Comparison of ENCODE assay signal across 29 mouse cellular contexts in genomic region chr14:99304387-99304786, GRCm38 (mm10). TPM values are rescaled to one million over a fixed set of nuclear protein-coding genes. Genes with fewer than 3 reads are reported as not detected.
DNase-seq lines count a peak whose midpoint lies in the region; ATAC-seq lines count a peak whose summit lies in the region.
"Had no signal": no experiment of that assay in that cellular context is flagged by ENCODE, and none has a peak within 500 bp of the region (broad histone marks: within the 10 kb centered on the region; RNA-seq: fewer than 3 reads in every experiment).

No protein-coding gene starts in this region.

- no peak overlapping the region for H3K4me2 ChIP-seq in lung, embryonic 16.5 days (ENCODE audit: low read depth, low read length)
- H3K4me2 ChIP-seq in embryonic facial prominence, embryonic 15.5 days (replicated peaks): no peak overlapping the region
- peak overlapping the region; percentile 5; the same call in 1 of the 2 replicates for H3K4me2 ChIP-seq in intestine, embryonic 16.5 days (ENCODE audit: low read depth, low read length)
- 0 out of 2 replicates have a peak overlapping the region, but pooled peaks have one; percentile 33 for H3K4me2 ChIP-seq in stomach, embryonic 14.5 days (replicated peaks; ENCODE audit: low read depth, low read length)
- H3K4me2 ChIP-seq: embryonic facial prominence, embryonic 12.5 days; forebrain, embryonic 15.5 days; heart, embryonic 13.5 days; hindbrain, embryonic 12.5 days; limb, embryonic 12.5 days; liver, embryonic 11.5 days; neural tube, embryonic 13.5 days had no signal

- 51% methylated on average over 3 of the region's 3 CpGs for WGBS in lung, embryonic 16.5 days
- 84% methylated on average over 3 of the region's 3 CpGs for WGBS in embryonic facial prominence, embryonic 15.5 days
- 56% methylated on average over 3 of the region's 3 CpGs for WGBS in intestine, embryonic 16.5 days
- WGBS in stomach, embryonic 14.5 days: 50% methylated on average over 3 of the region's 3 CpGs
- 84% methylated on average over 3 of the region's 3 CpGs for WGBS in heart, embryonic 10.5 days

- no peak overlapping the region for H3K9ac ChIP-seq in lung, embryonic 16.5 days (ENCODE audit: low read length)
- no peak overlapping the region for H3K9ac ChIP-seq in embryonic facial prominence, embryonic 15.5 days
- H3K9ac ChIP-seq in intestine, embryonic 16.5 days (ENCODE audit: low read depth, low read length): no peak overlapping the region
- H3K9ac ChIP-seq in stomach, embryonic 14.5 days (replicated peaks; ENCODE audit: low read depth, low read length): no peak overlapping the region
- H3K9ac ChIP-seq: embryonic facial prominence, embryonic 12.5 days; forebrain, embryonic 15.5 days; heart, embryonic 13.5 days; hindbrain, embryonic 12.5 days; limb, embryonic 12.5 days; liver, postnatal 0 days; neural tube, embryonic 13.5 days had no signal

- H3K4me3 ChIP-seq in lung, embryonic 16.5 days (ENCODE audit: low read length): no peak overlapping the region
- no peak overlapping the region for H3K4me3 ChIP-seq in embryonic facial prominence, embryonic 15.5 days (replicated peaks)
- H3K4me3 ChIP-seq in intestine, embryonic 16.5 days (ENCODE audit: low read length): no peak overlapping the region
- no peak overlapping the region; the same call in 1 of the 2 replicates for H3K4me3 ChIP-seq in stomach, embryonic 14.5 days (ENCODE audit: low read depth, low read length)
- H3K4me3 ChIP-seq in heart, embryonic 10.5 days: no peak overlapping the region
- H3K4me3 ChIP-seq: embryonic facial prominence, embryonic 12.5 days; forebrain, embryonic 15.5 days; heart, embryonic 13.5 days; hindbrain, embryonic 12.5 days; limb, embryonic 12.5 days; megakaryocyte, embryonic 14.5 days; neural tube, embryonic 13.5 days had no signal

- H3K9me3 ChIP-seq in lung, embryonic 16.5 days (ENCODE audit: control insufficient read depth, low read length): no peaks in the 10 kb centered on the region
- H3K9me3 ChIP-seq in embryonic facial prominence, embryonic 15.5 days (replicated peaks): no peaks in the 10 kb centered on the region
- H3K9me3 ChIP-seq in intestine, embryonic 16.5 days (ENCODE audit: control insufficient read depth, low read length): no peaks in the 10 kb centered on the region
- H3K9me3 ChIP-seq in stomach, embryonic 14.5 days (ENCODE audit: control insufficient read depth, low read depth, low read length): no peaks in the 10 kb centered on the region
- no peaks in the 10 kb centered on the region for H3K9me3 ChIP-seq in heart, embryonic 10.5 days
- H3K9me3 ChIP-seq: embryonic facial prominence, embryonic 12.5 days; forebrain, embryonic 15.5 days; heart, embryonic 13.5 days; hindbrain, embryonic 12.5 days; limb, embryonic 12.5 days; megakaryocyte, embryonic 14.5 days; neural tube, embryonic 13.5 days had no signal

- peaks cover 3% of the 10 kb centered on the region for H3K27me3 ChIP-seq in lung, embryonic 16.5 days (ENCODE audit: control insufficient read depth, insufficient read depth, low read depth, low read length)
- no peaks in the 10 kb centered on the region for H3K27me3 ChIP-seq in embryonic facial prominence, embryonic 15.5 days
- no peaks in the 10 kb centered on the region for H3K27me3 ChIP-seq in intestine, embryonic 16.5 days (replicated peaks; ENCODE audit: control insufficient read depth, insufficient read depth, low read length)
- H3K27me3 ChIP-seq in stomach, embryonic 14.5 days (ENCODE audit: control insufficient read depth, insufficient read depth, low read length): no peaks in the 10 kb centered on the region
- H3K27me3 ChIP-seq in heart, embryonic 10.5 days (ENCODE audit: insufficient read depth, poor library complexity, severe bottlenecking): peaks cover 18% of the 10 kb centered on the region
- H3K27me3 ChIP-seq: Patski had no signal

- peaks cover 15% of the 10 kb centered on the region for H3K4me1 ChIP-seq in lung, embryonic 16.5 days (replicated peaks; ENCODE audit: control insufficient read depth, insufficient read depth, low read length)
- H3K4me1 ChIP-seq in embryonic facial prominence, embryonic 15.5 days: 0 out of 2 replicates have a peak, but pooled peaks cover 3% of the 10 kb centered on the region
- 0 out of 2 replicates have a peak, but pooled peaks cover 10% of the 10 kb centered on the region for H3K4me1 ChIP-seq in intestine, embryonic 16.5 days (ENCODE audit: control insufficient read depth, insufficient read depth, low read length)
- H3K4me1 ChIP-seq in stomach, embryonic 14.5 days (ENCODE audit: control insufficient read depth, insufficient read depth, low read length): no peaks in the 10 kb centered on the region
- H3K4me1 ChIP-seq in heart, embryonic 10.5 days: peaks cover 10% of the 10 kb centered on the region; the same call in 1 of the 2 replicates

- peak overlapping the region; percentile 17; the same call in 1 of the 2 replicates for H3K27ac ChIP-seq in lung, embryonic 16.5 days (ENCODE audit: low read length)
- 0 out of 2 replicates have a peak overlapping the region, but pooled peaks have one; percentile 25 for H3K27ac ChIP-seq in embryonic facial prominence, embryonic 15.5 days (replicated peaks)
- peak overlapping the region; percentile 58 for H3K27ac ChIP-seq in intestine, embryonic 16.5 days (ENCODE audit: low read length)
- H3K27ac ChIP-seq in stomach, embryonic 14.5 days (ENCODE audit: low read length): peak overlapping the region; percentile 80; the same call in 1 of the 2 replicates
- no peak overlapping the region for H3K27ac ChIP-seq in heart, embryonic 10.5 days
- H3K27ac ChIP-seq: embryonic facial prominence, embryonic 12.5 days; forebrain, embryonic 15.5 days; heart, embryonic 13.5 days; hindbrain, embryonic 12.5 days; limb, embryonic 12.5 days; neural tube, embryonic 13.5 days had no signal

- H3K36me3 ChIP-seq in lung, embryonic 16.5 days (ENCODE audit: control insufficient read depth, insufficient read depth, low read length): peaks cover 3% of the 10 kb centered on the region; the same call in 1 of the 2 replicates
- H3K36me3 ChIP-seq in embryonic facial prominence, embryonic 15.5 days: 0 out of 2 replicates have a peak, but pooled peaks cover 6% of the 10 kb centered on the region
- H3K36me3 ChIP-seq in intestine, embryonic 16.5 days (ENCODE audit: control insufficient read depth, insufficient read depth, low read length): no peaks in the 10 kb centered on the region; the same call in 1 of the 2 replicates
- H3K36me3 ChIP-seq in stomach, embryonic 14.5 days (ENCODE audit: control insufficient read depth, insufficient read depth, low read length): no peaks in the 10 kb centered on the region; the same call in 1 of the 2 replicates
- H3K36me3 ChIP-seq in heart, embryonic 10.5 days: no peaks in the 10 kb centered on the region
- H3K36me3 ChIP-seq: forebrain, embryonic 15.5 days; hindbrain, embryonic 12.5 days; neural tube, embryonic 13.5 days had no signal

- DNase-seq in lung, postnatal 14 days: no peak
- DNase-seq in layer of hippocampus, postnatal 14 days (ENCODE audit: low spot score in 2 of 2): no peak
- no peak for DNase-seq in heart, embryonic 10.5 days (ENCODE audit: low spot score)
- DNase-seq: adrenal gland, adult 8-10 months; cerebellum, adult 18-20 months; cerebellum, postnatal 14 days; gastrocnemius, postnatal 14 days; heart, adult 18-20 months; heart, postnatal 14 days; kidney, adult 9 months; kidney, postnatal 14 days; layer of hippocampus, postnatal 36 days; liver, postnatal 0 days; lung, postnatal 36 days; right cerebral cortex, postnatal 4 days; thymus, postnatal 25 days had no signal

- no peak for ATAC-seq in lung, embryonic 16.5 days (ENCODE audit: low read depth)
- no peak for ATAC-seq in embryonic facial prominence, embryonic 15.5 days (ENCODE audit: insufficient number of reproducible peaks, low FRiP score, low TSS enrichment, low read depth)
- ATAC-seq in intestine, embryonic 16.5 days: peak; percentile 53
- ATAC-seq in stomach, embryonic 14.5 days (ENCODE audit: insufficient number of reproducible peaks, insufficient read depth, low FRiP score, low read depth): peak; percentile 56
- ATAC-seq: forebrain, embryonic 15.5 days; liver, postnatal 0 days; Patski had no signal

RNA-seq across cellular contexts. Expression of gene Klf5, which starts 5.9 kb away (rescaled TPM):
- 33.7 and 35.7 TPM in 2 replicates for polyA plus RNA-seq in lung, embryonic 16.5 days (2015; fragmentation: Nextera tagmentation; extraction: Ambion mirVana)
- 70.8 and 75.4 TPM in 2 replicates for polyA plus RNA-seq in embryonic facial prominence, embryonic 15.5 days (2015; fragmentation: Nextera tagmentation; extraction: Ambion mirVana)
- 75.3 and 80.9 TPM in 2 replicates for polyA plus RNA-seq in intestine, embryonic 16.5 days (2015; fragmentation: Nextera tagmentation; extraction: Ambion mirVana)
- 97.2 and 109 TPM in 2 replicates for polyA plus RNA-seq in stomach, embryonic 14.5 days (2014; fragmentation: Nextera tagmentation; extraction: Ambion mirVana)
- 1 to 10 TPM; 5.1 TPM for total RNA-seq in layer of hippocampus, postnatal 14 days (2021)
- polyA plus RNA-seq in heart, embryonic 10.5 days (2016; fragmentation: Nextera tagmentation; extraction: Ambion mirVana): 1.4 and 2.6 TPM in 2 replicates

Comparison
In these comparisons a context has a peak if more than half of its experiments do, and no peak if none do; other contexts are left out.
1. ATAC-seq: peak in intestine, embryonic 16.5 days (single experiment) and stomach, embryonic 14.5 days (single experiment); none in lung, embryonic 16.5 days (single experiment) and embryonic facial prominence, embryonic 15.5 days (single experiment).
2. H3K4me2 ChIP-seq: peak in intestine, embryonic 16.5 days (single experiment) and stomach, embryonic 14.5 days (single experiment); none in lung, embryonic 16.5 days (single experiment) and embryonic facial prominence, embryonic 15.5 days (single experiment).